Mouse (Mus musculus) frontal cortex, postnatal 10 days (tissue): ENCODE results near the gene Cyren.

Experiments used
- DNase-seq, 2 experiments: peaks; one replicate each; pipeline ENCODE4 v3.0.0; 2022; ENCODE audit warnings: low spot score in 2 of 2, mixed read lengths in 1 of 2

Gene Cyren

DNA sequence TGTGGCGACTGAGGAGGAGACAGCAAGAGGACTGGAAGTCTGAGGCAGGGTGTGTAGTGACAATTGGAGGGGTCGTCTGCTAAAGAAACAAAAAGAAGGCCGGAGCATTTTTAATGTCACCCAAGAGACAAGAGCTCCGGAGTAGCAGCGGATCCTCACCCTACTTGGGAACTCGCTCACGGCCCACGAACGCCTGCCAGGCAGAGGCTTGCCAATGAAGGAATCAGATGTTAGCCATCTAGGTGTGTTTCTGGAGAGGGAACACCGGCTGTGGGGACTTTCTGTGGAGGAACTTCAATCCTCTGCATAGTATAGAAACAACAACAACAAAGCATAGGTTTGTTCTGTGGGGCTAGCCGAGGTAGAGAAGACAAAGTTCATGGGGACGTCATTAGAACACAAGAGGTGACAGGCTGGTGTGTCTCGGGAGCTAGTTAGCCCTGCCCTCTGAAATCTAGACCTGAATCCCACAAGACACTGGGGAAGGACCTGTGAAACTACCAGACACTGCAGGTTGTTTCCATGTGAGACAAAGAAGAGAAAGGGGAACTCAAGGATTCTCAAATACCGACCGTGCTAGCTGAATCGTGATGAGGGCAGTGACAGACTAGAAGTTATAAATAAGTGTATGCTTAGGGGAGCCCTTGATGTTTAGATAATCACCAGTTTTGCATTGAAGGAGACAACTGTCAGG is 10.4 kb downstream of the Cyren start:
- DNase-seq: no peak

- no peak for DNase-seq
Observed at GRCm38 (mm10) chr6:34866786-34867185, 11.1 kb downstream of the Cyren start.

- no peak for DNase-seq
Observed at GRCm38 (mm10) chr6:34865711-34866593, 11.9 kb downstream of the Cyren start.

DNA sequence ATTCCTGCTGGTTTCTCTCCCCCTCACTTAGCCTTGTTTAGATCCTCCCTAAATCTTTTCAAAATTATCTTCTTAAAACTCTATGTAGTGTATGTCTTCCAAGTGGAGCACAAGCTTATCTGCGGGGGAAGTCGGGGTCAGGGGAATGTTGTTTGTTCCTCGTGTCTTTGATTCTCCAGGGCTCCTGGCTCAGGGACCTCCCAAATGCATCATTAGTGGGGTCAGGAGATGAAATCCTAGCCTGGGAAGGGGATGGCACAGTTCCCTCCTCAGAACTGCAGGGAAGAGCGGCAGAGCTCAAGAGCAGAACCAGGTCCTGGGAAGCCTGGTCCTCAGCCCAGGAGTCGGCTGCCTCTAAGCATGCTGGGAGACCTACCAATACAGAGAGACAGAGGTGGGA is 12.6 kb downstream of the Cyren start:
- no peak for DNase-seq

GRCm38 (mm10) chr6:34863786-34864514 is 13.9 kb downstream of the Cyren start:
- no peak for DNase-seq

- no peak for DNase-seq
Observed at GRCm38 (mm10) chr6:34862791-34863403, 15.0 kb downstream of the Cyren start, which contains the start of gene Tmem140. Gene Tmem140 (plus strand): TSS chr6:34863146.

- DNase-seq: no peak
Observed at GRCm38 (mm10) chr6:34862381-34862780, 15.5 kb downstream of the Cyren start.

- DNase-seq: no peak
Observed at GRCm38 (mm10) chr6:34861546-34862053, 16.3 kb downstream of the Cyren start.

GRCm38 (mm10) chr6:34832352-34832751 is 45.5 kb downstream of the Cyren start:
- DNase-seq: no peak

GRCm38 (mm10) chr6:34824406-34824805 is 53.5 kb downstream of the Cyren start:
- DNase-seq: no peak
